Mouse (Mus musculus) forebrain, embryonic 15.5 days (tissue): ENCODE measurements around the gene Hist1h4d. TPM values are rescaled to one million over a fixed set of nuclear protein-coding genes. Genes with fewer than 3 reads are reported as not detected.
"Not testable (repeated sequence)": the region's sequence is repeated elsewhere in the genome, so short reads cannot be mapped to it uniquely, and the experiment has no call there.

Source experiments
- ATAC-seq: fragments of 200-750 bp; cut with Nextera tagmentation; replicated peaks from 2 replicates; pipeline ENCODE4 v1.8.0; 2017; ENCODE audit warnings: mild to moderate bottlenecking, moderate TSS enrichment, moderate library complexity
- H3K27ac ChIP-seq: fragments of 300-500 bp; sonication (generic); replicated peaks from 2 replicates; pipeline ENCODE4 v1.5.1; 2015; ENCODE audit warnings: mild to moderate bottlenecking, inconsistent platforms
- H3K27me3 ChIP-seq: fragments of 300-500 bp; sonication (generic); 2 replicates; pipeline ENCODE4 v1.6.1; 2015; ENCODE audit warnings: inconsistent platforms
- H3K36me3 ChIP-seq: fragments of 300-500 bp; sonication (generic); 2 replicates; pipeline ENCODE4 v1.6.1; 2015; ENCODE audit warnings: mild to moderate bottlenecking, inconsistent platforms
- H3K4me1 ChIP-seq: fragments of 300-500 bp; sonication (generic); 2 replicates; pipeline ENCODE4 v1.6.1; 2015; ENCODE audit warnings: inconsistent platforms
- H3K4me2 ChIP-seq: fragments of 300-500 bp; sonication (generic); replicated peaks from 2 replicates; pipeline ENCODE4 v1.6.1; 2015; ENCODE audit warnings: mild to moderate bottlenecking, inconsistent platforms
- H3K4me3 ChIP-seq: fragments of 300-500 bp; sonication (generic); 2 replicates; pipeline ENCODE4 v1.5.1; 2015; ENCODE audit warnings: mild to moderate bottlenecking, inconsistent platforms
- H3K9ac ChIP-seq: fragments of 300-500 bp; sonication (generic); replicated peaks from 2 replicates; pipeline ENCODE4 v1.6.1; 2015; ENCODE audit warnings: mild to moderate bottlenecking, inconsistent platforms
- H3K9me3 ChIP-seq: fragments of 300-500 bp; sonication (generic); 2 replicates; pipeline ENCODE4 v1.6.1; 2016; ENCODE audit warnings: inconsistent platforms
- WGBS: fragments of 180-500 bp; shearing (Covaris S2); methylation state at CpG from one replicate; pipeline ENCODE4 v1.1.7; 2015; ENCODE audit warnings: mixed read lengths; 5-methylcytosine and 5-hydroxymethylcytosine counted together
- polyA plus RNA-seq: library from polyadenylated mRNA; unstranded; fragments of >200 nt; fragmentation: Nextera tagmentation; extraction: Ambion mirVana; gene quantifications from 2 replicates; pipeline ENCODE4 v1.2.1, GENCODE M21; 2015

Hist1h4d gene
- polyA plus RNA-seq, 1 experiment from 2014 or later = 76.0 TPM

DNA sequence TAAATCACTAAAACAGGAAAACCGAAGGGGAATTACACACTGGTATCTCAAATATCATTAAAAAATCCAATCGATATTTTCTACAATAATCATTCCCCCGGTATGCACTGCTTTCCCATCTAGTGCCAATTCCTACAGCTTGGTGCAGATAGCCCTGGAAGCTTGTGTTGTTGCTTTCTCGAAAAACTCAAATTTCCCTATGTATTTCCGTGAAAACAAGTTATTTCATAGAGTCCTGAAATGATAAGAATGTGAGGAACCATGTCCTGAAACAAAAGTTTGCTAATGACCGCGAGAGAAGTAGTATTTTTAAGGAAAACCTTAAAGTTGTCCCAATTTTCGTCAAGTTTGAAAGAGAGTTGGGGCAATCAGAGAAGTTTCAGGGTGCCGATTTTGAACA lies 27.0 kb upstream of the Hist1h4d start:
- no peaks in the 10 kb centered on the region for H3K36me3 ChIP-seq
- 22% methylated on average over 9 of the region's 9 CpGs for WGBS
- H3K27ac ChIP-seq = peak overlapping the region; percentile 97
- H3K4me3 ChIP-seq = peak overlapping the region; percentile 57
- H3K4me2 ChIP-seq = peak overlapping the region; percentile 99
- peaks cover 37% of the 10 kb centered on the region for H3K4me1 ChIP-seq
- no peaks in the 10 kb centered on the region for H3K27me3 ChIP-seq
- no peaks in the 10 kb centered on the region for H3K9me3 ChIP-seq
- ATAC-seq = no peak
- H3K9ac ChIP-seq = peak overlapping the region; percentile 78

DNA sequence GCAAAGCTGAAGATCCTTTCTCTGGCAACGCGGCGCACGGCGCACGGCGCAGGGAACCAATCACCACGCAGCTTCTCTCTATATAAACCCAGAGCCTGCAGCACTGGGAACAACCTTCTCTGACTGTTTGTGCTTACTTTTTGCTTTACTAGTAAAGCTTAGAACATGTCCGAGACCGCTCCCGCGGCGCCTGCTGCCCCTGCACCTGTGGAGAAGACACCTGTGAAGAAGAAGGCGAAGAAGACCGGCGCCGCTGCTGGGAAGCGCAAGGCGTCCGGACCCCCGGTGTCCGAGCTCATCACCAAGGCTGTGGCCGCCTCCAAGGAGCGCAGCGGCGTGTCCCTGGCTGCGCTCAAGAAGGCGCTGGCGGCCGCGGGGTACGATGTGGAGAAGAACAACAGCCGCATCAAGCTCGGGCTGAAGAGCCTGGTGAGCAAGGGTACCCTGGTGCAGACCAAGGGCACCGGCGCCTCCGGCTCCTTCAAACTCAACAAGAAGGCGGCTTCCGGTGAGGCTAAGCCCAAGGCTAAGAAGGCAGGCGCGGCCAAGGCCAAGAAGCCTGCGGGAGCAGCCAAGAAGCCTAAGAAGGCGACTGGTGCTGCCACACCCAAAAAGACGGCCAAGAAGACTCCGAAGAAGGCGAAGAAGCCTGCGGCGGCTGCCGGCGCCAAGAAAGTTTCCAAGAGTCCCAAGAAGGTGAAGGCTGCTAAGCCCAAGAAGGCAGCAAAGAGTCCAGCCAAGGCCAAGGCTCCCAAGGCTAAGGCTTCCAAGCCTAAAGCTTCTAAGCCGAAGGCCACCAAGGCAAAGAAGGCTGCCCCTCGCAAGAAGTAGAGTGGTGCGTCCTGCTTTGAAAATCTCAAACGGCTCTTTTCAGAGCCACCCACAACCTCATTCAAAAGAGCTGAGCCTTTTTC lies 26.2 kb upstream of the Hist1h4d start:
- under 1% methylated on average over 54 of the region's 54 CpGs for WGBS
- Histone ChIP-seq H3K9ac (peak overlapping the region; percentile 78), H3K4me2 (peak overlapping the region; percentile 99), H3K9me3 (no peaks in the 10 kb centered on the region), H3K27me3 (no peaks in the 10 kb centered on the region), H3K27ac (peak overlapping the region; percentile 97), H3K4me3 (peak overlapping the region; percentile 57), H3K4me1 (peaks cover 37% of the 10 kb centered on the region), H3K36me3 (no peaks in the 10 kb centered on the region)
- ATAC-seq = peak; percentile 87

DNA sequence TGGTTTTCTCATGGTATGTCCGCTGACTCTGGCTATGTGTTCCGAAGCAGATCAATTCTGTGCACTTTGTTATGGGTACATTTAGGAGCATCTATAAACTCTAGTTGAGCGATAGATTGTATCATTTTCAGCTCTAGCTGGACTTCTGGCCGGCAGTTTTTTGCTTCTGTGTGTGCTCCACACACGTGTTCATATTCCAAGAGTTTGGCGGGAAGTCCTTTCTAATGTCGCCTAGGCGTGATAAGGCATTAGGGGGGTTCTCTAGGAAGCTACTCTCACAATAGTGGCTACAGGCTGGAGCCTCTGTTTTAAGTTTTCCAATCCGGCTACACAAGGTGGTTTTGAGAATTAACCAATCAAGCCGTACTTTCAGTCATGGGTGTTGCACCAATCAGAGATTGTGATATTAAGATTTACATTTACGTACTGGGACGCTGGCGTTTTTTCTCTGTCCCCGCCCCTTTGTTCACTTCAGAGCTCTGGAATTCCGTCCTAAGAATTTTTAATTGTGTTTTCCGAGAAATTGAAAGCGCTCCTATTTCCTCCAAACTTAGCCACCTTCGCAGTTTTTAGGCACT lies 25.5 kb upstream of the Hist1h4d start:
- Histone ChIP-seq H3K36me3 (no peaks in the 10 kb centered on the region), H3K9ac (peak overlapping the region; percentile 78), H3K4me3 (peak overlapping the region; percentile 57), H3K27ac (peak overlapping the region; percentile 97), H3K27me3 (no peaks in the 10 kb centered on the region), H3K9me3 (no peaks in the 10 kb centered on the region), H3K4me1 (peaks cover 35% of the 10 kb centered on the region), H3K4me2 (peak overlapping the region; percentile 99)
- peak; percentile 84 for ATAC-seq
- under 1% methylated on average over 18 of the region's 18 CpGs for WGBS

- peaks cover 28% of the 10 kb centered on the region for H3K4me1 ChIP-seq
- H3K9me3 ChIP-seq = no peaks in the 10 kb centered on the region
- no peak overlapping the region for H3K4me3 ChIP-seq
- no peak overlapping the region for H3K4me2 ChIP-seq
- H3K27ac ChIP-seq = peak overlapping the region; percentile 97; the same call in 1 of the 2 replicates
- H3K9ac ChIP-seq = no peak overlapping the region
- WGBS = 68% methylated on average over 3 of the region's 3 CpGs
- H3K27me3 ChIP-seq = no peaks in the 10 kb centered on the region
- ATAC-seq = no peak
- no peaks in the 10 kb centered on the region for H3K36me3 ChIP-seq
Observed at GRCm38 (mm10) chr13:23556906-23557305, 24.5 kb upstream of the Hist1h4d start.

DNA sequence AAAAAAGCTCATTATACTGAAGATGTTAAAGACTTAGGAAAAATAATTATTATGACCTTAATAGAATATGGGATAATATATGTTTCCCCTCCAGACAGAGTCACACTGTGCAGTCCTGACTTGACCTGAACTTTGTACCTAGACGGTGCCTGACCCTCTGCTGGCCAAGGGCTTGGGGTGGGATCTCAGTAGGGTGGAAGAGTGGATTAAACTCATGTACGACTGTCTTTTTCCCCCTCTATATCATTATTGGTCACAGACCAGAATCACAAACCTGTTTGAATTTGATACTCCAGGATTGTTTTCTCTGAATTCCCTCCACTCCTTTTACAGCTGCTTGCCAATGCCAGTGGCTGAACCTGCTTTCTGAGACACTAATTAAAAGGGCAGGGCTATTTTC lies 20.7 kb upstream of the Hist1h4d start:
- H3K27me3 ChIP-seq, ATAC-seq, H3K9ac ChIP-seq, H3K36me3 ChIP-seq, H3K9me3 ChIP-seq, H3K27ac ChIP-seq, H3K4me3 ChIP-seq: not testable (repeated sequence)
- peak overlapping the region; percentile 15; the same call in 1 of the 2 replicates for H3K4me2 ChIP-seq
- WGBS = 10% methylated on average over 2 of the region's 2 CpGs
- H3K4me1 ChIP-seq = peaks cover 17% of the 10 kb centered on the region

GRCm38 (mm10) chr13:23561531-23561882 lies 19.9 kb upstream of the Hist1h4d start:
- Histone ChIP-seq H3K9ac (peak overlapping the region; percentile 72), H3K4me3 (peak overlapping the region; percentile 50), H3K27ac (peak overlapping the region; percentile 97), H3K4me2 (peak overlapping the region; percentile 41), H3K4me1 (peaks cover 14% of the 10 kb centered on the region)
- ATAC-seq, H3K27me3 ChIP-seq, H3K36me3 ChIP-seq, H3K9me3 ChIP-seq: not testable (repeated sequence)
- WGBS = 0% methylated on average over 2 of the region's 5 CpGs

- H3K9ac ChIP-seq = peak within 1 kb of the TSS; percentile 72
- peak within 1 kb of the TSS; percentile 50 for H3K4me3 ChIP-seq
- H3K36me3 ChIP-seq, H3K27me3 ChIP-seq, H3K4me1 ChIP-seq, H3K9me3 ChIP-seq: not testable (repeated sequence)
- peak; percentile 95 for ATAC-seq
- peak within 1 kb of the TSS; percentile 97 for H3K27ac ChIP-seq
- under 1% methylated on average over 37 of the region's 67 CpGs for WGBS
- H3K4me2 ChIP-seq = peak within 1 kb of the TSS; percentile 65
Observed at GRCm38 (mm10) chr13:23561883-23562659, 19.3 kb upstream of the Hist1h4d start, which contains the start of gene Hist1h3e. Hist1h3e (minus strand) TSS chr13:23562369.

DNA sequence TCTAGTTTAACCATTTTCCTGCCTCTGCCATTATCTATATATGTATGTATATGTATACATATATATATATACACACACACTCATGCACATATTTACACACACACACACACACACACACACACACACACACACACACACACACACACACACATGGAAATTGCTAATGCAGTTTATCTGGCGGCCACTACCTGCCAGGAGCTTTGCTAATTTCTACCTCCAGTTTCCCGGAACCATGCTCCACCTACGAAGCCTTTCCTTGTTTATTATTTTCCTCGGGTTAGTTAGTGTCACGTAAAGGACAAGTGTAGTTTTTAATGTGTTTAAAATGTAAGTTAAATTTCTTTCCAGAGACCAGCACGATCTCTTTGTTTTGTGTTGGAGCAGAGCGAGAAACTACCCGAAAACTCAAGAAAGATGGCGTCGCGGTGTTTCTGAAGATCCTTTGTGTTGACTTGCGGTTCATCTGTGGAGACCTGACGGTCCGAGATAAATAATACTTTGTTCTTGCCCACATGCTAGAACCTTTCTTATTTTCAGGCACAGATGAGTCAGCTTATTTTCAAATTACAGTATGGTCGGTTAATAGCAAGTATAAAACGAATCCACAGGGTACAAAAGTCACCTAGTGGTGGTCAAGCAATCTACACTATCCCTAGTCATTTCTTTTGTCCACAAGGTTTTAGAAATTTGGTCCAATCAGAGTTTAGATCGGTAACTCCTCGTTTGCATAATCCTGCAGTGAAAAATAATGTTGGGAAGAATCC lies 18.5 kb upstream of the Hist1h4d start:
- Histone ChIP-seq H3K4me2 (peak overlapping the region; percentile 65), H3K4me3 (peak overlapping the region; percentile 50), H3K27me3 (no peaks in the 10 kb centered on the region), H3K27ac (peak overlapping the region; percentile 97), H3K36me3 (no peaks in the 10 kb centered on the region), H3K4me1 (peaks cover 9% of the 10 kb centered on the region; the same call in 1 of the 2 replicates), H3K9ac (peak overlapping the region; percentile 56), H3K9me3 (no peaks in the 10 kb centered on the region)
- peak; percentile 50 for ATAC-seq
- under 1% methylated on average over 18 of the region's 18 CpGs for WGBS

- Histone ChIP-seq H3K27ac (peak overlapping the region; percentile 97; the same call in 1 of the 2 replicates), H3K9ac (no peak overlapping the region), H3K4me2 (no peak overlapping the region), H3K4me3 (no peak overlapping the region), H3K27me3 (no peaks in the 10 kb centered on the region), H3K4me1 (peaks cover 9% of the 10 kb centered on the region; the same call in 1 of the 2 replicates), H3K9me3 (no peaks in the 10 kb centered on the region), H3K36me3 (no peaks in the 10 kb centered on the region)
- ATAC-seq = no peak
- 90% methylated on average over 2 of the region's 2 CpGs for WGBS
Observed at GRCm38 (mm10) chr13:23564482-23564881, 16.9 kb upstream of the Hist1h4d start.

GRCm38 (mm10) chr13:23570261-23571021 lies 11.0 kb upstream of the Hist1h4d start:
- Histone ChIP-seq H3K27ac (peak overlapping the region; percentile 97), H3K4me3 (peak overlapping the region; percentile 50), H3K4me1 (peaks cover 24% of the 10 kb centered on the region), H3K4me2 (peak overlapping the region; percentile 64), H3K9ac (peak overlapping the region; percentile 54)
- not testable (repeated sequence) for H3K36me3 ChIP-seq, H3K27me3 ChIP-seq, H3K9me3 ChIP-seq
- ATAC-seq = peak; percentile 11
- WGBS = under 1% methylated on average over 27 of the region's 41 CpGs
